Mouse (Mus musculus): ENCODE data around the gene Atp6ap1l. TPM values are rescaled to one million over a fixed set of nuclear protein-coding genes. Genes with fewer than 3 reads are reported as not detected.
A peak's percentile ranks its signal among the peaks of the same experiment; 100 is the strongest.

Atp6ap1l gene
- total RNA-seq, 2 experiments from 2014 or later, result 0.39 TPM; not detected in 1

DNA sequence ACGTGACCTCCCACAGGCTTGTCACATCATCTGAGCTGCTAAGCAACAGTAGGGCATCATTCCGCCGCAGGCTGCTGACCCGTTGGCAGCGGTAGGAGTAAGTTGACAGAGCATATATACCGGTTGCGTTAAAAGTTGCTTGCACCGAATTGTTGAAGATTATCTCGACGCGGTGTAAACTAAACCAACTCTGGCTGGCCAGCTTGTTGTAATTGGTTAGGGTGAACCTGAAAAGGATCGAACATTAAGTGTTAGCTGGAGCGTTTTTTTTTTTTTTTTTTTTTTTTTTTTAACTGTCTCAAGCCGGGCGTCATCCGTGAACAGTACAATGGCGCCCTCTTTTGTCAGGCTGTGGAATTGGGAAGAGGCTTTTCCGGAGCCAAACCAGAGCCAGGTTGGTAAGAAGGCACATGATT is 18.6 kb downstream of the Atp6ap1l start:
- peak; percentile 80 for DNase-seq

DNA sequence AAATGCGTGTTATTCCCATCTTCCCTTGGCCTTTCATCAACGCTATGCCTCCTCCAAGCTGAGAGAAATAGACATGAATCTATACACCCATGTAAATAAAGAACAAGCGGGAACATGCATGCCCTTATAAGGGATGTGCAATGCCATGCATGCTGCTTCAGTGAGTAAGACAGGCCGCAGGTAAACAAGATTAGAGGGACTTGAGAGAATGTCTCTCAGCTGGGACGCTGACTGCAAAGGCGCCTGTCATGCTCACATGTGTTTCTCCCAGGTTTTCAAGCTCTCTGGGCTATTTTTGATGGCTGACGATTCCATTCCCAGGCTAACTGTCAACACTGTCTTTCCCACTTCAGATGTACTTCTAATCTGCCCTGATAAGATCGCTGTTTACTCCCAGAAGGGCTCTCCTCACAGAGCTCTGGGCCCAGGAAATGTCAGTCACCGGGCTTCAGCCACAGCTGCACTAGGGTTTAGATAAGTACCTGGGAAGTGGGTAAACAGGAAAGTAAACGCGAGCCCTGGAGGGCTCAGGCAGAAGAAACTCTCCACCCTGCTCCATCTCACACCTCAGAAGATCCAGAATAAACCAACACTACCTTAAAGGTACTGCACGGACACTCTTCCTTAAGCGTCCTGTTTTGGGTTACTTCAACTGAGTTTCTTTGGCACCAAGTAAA is 19.2 kb downstream of the Atp6ap1l start:
- DNase-seq, result no peak

DNA sequence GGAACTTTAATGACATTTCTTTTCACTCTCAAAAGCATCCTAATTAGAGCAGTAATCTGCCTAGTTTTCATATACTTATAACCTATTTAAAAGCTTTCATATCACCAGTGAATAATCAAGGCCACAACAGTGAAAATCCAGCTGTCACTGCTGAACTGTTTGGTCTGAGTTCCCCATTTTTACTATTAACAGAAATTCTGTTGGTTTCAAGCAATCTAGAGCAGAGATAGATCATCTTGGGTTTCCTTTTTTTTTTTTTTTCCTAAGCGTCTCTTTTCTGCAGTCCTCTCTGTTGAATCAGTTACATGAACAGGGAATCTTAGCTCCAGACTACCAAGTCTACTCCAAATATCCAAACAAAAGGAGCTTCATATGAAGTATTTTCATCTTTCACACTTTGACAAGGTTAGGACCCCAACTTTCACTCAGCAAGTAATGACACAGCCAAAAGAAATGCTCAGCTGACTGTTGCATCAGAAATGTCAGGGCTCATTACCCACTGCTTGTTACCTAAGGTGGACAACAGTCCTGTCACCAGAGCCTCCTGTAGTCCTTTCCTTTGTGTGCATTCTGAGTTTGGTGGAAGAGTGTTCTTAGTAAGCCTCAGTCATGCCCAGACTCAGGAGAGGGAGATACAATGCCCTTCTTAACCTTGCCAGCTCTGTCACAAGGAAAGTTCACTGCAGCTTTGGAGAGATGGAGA is 23.3 kb downstream of the Atp6ap1l start:
- no peak for DNase-seq

DNA sequence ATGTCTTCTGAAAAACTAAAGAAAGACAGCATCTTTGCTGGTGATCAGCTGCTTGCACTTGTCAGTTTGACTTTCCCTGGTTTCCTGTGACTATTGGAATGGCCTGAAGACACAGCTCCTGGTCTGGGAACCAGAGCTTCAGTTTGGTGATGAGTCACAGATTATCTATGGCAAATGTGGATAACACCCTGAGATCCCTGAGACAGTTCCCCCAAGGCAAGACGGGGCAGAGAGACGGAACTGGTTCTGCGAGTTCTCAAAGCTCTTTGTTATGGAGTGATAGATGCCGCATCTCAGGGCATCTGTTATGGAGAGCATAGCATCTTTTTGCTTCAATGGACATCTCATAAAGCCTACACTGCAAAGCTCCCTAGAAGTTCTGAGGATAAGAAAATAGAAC is 33.6 kb downstream of the Atp6ap1l start:
- no peak for DNase-seq

DNA sequence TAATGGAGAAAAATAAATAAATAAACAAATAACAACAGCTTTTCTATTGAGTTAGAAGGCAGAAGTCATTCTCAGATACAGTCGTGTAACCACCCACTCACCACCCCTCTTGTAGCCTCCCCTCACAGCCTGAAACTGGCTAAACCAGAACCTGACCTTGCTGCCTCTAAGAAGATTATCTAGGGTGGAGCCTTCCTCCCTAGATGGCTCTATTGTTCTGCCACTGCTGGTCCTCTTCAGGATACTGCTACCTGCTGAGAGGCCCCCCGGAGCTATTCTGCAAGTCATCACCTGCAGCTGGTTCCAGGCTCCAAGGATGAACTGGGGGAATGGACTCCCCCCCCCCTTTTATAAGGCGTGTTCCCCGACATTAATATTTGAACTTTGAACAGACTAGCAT is 36.0 kb downstream of the Atp6ap1l start:
- no peak for DNase-seq

DNA sequence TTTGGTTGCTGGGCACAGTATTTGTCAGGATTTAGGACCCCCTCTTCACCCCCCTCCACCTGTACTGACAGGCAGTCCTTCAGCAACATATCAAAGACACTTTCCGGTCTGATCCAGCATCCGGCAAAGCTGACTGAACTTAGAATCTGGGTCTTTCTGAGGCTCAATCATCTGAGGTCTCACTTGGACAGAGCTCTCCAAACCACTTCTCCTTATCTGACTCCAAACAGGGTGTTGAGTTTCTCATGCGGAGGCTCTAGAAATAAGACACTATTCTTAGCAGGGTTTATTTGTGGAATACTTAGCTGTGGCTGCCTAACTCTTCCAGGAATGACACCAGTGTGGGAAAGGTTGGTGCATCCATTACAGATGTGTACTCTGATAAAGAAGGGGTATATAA is 43.0 kb downstream of the Atp6ap1l start:
- DNase-seq, result no peak

DNA sequence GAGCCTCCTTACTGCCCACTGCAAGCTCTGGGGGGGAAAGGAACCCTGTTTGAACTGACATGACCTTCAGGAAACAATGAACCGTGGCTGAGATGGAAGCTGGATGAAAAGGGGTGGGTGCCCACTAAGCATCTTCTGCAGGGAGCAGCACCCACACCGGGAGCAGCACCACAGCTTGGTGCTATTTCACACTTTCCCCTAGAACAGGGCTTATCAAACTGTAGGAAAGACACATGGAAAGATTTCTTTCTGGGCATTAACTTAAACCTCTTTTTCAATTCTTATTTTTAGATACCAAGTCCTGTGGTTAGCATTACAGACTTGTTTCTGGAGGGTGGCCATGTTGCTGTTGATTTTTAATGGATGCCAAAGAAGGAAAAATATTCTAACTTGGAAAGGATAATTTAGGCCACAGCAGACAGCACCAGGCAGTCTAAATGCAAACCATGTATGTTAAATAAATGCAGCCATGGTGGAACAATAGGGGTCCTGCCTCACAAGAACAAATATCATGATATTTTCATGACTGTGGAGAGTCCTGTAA is 44.2 kb downstream of the Atp6ap1l start:
- no peak for DNase-seq

DNA sequence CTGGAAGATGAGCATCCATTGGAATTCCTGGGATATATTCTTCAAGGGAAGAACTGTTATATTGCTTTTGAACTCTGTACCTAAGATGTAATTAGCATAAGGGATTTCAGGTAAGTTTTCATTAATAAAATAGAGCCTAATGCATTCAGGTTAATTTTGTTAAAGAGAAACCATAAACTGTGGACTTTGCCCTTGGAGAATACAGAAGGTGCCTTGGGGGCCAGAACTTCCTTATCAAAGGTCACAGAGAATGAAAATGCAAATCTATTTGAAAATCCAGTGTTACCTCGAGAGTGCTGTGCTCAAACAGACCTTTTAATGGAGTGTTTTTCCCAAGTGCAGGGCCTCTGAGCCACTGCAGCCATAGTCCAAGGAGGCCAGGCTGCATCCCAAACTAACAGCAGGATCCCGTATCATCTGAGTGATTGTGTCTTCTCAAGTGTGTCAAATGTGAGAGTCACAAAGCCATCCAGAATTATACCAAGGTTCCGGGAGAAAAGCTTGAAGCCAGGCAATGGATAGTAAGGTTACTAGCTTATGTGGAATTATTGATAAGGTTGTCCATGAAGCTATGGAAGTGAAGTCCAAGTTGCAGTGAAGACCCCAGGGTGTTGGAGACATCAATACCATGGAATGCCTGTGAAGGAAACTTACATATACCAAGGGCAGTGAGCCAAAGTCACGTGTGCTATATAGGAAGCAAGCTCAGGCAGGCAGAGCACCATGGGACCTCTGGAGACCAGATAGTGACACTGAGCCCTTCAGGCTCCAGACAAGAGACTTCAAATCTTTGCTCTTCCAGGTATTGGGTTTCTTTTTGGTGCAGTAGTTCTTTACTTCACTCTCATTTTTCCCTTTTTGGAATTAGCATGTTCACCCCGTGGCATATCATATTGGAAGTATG is 52.2 kb downstream of the Atp6ap1l start:
- DNase-seq, result no peak

DNA sequence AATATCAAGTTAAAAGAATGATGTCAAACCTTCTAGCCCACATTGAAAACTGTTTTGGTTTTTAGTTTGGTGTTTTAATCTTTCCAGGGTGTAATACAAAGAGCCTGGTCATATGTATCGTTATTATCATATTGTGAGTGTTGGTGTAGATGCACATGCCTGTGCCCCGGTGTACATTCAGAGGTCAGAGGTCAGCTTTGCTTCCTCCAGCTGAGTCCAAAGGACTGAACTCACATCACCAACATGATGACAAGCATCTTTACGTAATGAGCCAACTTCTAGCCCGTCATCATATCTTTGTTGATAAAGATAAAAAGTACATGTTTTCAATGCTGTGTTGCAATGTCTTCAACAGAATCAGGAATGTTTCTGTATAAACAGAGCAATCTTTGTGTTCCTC is 53.4 kb downstream of the Atp6ap1l start:
- no peak for DNase-seq

DNA sequence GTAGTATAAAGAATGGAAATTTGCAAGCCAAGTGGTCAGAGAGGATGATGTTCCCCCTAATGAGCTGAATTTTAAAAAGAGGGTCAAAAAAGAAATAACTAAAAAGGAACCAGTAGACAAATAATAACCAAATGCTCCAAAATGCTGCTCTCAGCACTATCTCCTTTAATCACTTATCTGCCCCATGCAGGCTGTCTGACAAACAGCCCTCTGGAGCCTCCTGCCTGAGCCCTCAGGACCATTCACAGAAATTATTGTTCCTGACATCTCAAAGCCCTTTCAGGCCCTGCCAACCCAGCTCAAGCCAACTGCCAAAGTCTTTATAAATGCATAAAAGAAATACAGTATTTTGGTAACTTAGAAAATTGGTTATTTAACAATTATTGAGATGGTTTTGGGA is 61.0 kb downstream of the Atp6ap1l start:
- no peak for DNase-seq

DNA sequence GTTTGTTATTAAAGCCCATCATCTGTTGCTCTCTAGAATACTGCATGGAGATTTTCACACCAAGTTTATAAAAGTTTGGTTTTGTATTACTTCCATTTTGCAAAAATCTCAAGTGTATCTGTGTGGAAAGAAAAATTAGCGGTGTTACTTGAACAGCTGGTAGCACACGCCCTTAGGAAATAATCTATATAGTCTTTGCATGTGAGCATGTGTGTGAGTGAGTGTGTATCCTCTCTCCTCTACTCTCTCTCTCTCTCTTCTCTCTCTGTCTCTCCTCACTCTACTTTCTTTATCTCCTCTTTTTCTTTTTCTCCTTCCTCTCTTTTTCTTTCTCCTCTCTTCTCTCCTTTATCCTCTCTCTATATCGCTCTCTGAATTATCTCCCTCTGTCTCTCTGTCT is 61.7 kb downstream of the Atp6ap1l start:
- DNase-seq, result no peak

DNA sequence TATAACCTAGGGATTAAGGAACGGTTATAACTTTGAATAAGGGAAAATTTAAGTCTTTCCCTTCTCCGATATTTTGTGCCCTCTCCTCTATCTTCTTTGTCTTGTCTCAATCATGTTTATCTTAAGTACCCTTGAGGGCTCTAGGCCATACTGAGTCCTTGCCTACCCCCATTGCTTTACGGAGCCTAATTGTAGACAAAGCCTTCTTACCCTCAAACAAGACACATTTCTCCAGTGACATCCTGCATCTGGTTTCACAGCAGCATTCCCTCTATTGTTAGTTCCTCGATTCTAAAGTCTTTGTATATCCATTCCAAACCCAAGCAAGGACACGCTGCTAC is 64.0 kb downstream of the Atp6ap1l start:
- no peak for DNase-seq

DNA sequence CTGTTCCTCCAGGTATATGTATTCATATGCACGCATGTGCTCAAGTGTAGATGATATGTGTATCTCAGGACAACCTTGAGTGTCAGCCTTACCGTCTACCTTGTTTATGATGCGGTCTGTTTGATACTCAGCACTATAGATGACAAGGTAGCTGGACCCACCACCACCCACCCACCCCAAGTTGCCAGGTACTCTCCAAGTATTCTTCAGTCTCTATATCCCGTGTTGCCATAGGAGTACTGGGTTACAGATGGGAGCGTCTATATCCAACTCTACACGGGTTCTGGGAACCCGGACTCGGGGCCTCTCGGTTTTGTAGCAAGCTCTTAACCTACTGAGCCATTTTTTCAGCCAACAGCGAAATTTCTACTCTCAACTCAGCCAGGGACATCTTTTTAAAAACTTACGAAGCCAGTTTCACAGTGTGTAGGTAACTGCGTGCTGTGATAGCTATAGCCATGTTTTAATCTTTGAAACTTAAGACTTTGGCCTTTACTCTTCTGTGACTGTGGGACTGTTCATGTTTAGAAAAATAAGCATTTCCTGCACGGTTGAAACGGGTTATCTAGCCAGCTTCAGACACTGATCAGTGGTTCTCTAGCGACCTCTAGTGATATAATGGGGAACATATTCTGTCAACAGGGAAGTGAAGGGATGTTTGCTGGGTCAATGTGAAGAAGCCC is 64.5 kb downstream of the Atp6ap1l start:
- DNase-seq, result peak; percentile 41

DNA sequence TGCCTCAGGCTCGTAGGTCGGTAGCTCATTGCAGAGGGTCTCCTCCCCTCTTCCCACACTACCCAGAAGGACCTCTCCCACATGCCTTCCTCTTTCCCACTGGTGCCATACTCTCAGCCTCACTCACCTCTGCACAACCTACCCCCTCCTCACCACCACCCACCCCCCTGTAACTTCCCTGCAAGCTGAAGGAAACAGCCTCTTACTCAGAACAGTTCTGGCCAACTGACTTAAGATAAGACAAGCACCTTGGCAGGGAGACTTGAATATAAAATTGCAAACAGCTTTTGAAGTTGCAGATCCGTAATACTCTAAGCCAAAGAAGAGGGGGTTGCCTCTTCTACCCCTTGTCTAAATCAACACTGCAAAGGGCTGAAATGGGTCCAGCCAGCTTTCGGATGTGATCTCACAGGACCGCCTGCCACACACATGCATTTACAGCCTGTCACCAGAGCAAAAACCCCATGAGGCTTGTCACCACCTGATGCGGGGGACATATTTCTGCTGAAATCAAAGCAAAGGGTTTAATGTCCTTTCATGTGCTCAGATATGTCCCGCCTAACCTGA is 71.4 kb downstream of the Atp6ap1l start:
- DNase-seq, result no peak

Other genes starting within 250 kb of the Atp6ap1l start
- gene Rps23, start 17.6 kb upstream of the Atp6ap1l start, total RNA-seq (2021), result 100 to 1,000 TPM; 467 to 483 TPM